Mouse (Mus musculus): ENCODE measurements around the gene Rbks. TPM values are rescaled to one million over a fixed set of nuclear protein-coding genes. Genes with fewer than 3 reads are reported as not detected.
"Not testable (repeated sequence)": the region's sequence is repeated elsewhere in the genome, so short reads cannot be mapped to it uniquely, and the experiment has no call there.

The Rbks gene
- total RNA-seq, 2 experiments from 2014 or later, result 1.4 to 2.0 TPM

- no peak for DNase-seq
- intact Hi-C loops (cut with DNase I), result no loop called here
Observed at GRCm38 (mm10) chr5:31680183-31680582, 17.2 kb downstream of the Rbks start.

GRCm38 (mm10) chr5:31678000-31678399 is 19.4 kb downstream of the Rbks start:
- intact Hi-C loops (cut with DNase I), result no loop called here
- no peak for DNase-seq

- no peak for DNase-seq
- intact Hi-C loops (cut with DNase I), result no loop called here
Observed at GRCm38 (mm10) chr5:31673431-31673830, 24.0 kb downstream of the Rbks start.

GRCm38 (mm10) chr5:31671137-31671536 is 26.3 kb downstream of the Rbks start:
- intact Hi-C loops (cut with DNase I), result no loop called here
- DNase-seq, result no peak

GRCm38 (mm10) chr5:31669984-31670383 is 27.4 kb downstream of the Rbks start:
- DNase-seq, result no peak
- intact Hi-C loops (cut with DNase I), result no loop called here

- no peak for DNase-seq
- intact Hi-C loops (cut with DNase I), result no loop called here
Observed at GRCm38 (mm10) chr5:31668325-31668968, 29.0 kb downstream of the Rbks start.

- intact Hi-C loops (cut with DNase I), result no loop called here
- no peak for DNase-seq
Observed at GRCm38 (mm10) chr5:31666176-31666575, 31.3 kb downstream of the Rbks start.

GRCm38 (mm10) chr5:31655688-31656190 is 41.7 kb downstream of the Rbks start:
- DNase-seq, result no peak
- intact Hi-C loops (cut with DNase I), result no loop called here

GRCm38 (mm10) chr5:31650518-31651288 is 46.7 kb downstream of the Rbks start:
- no peak for DNase-seq
- intact Hi-C loops (cut with DNase I), result no loop called here

- intact Hi-C loops (cut with DNase I), result no loop called here
Observed at GRCm38 (mm10) chr5:31647327-31647726, 50.1 kb downstream of the Rbks start.

GRCm38 (mm10) chr5:31646574-31646973 is 50.9 kb downstream of the Rbks start:
- DNase-seq, result no peak
- intact Hi-C loops (cut with DNase I), result no loop called here

More at GRCm38 (mm10) chr5:31647327-31647726, 50.1 kb downstream of the Rbks start:
- no peak for DNase-seq

- intact Hi-C loops (cut with DNase I), result no loop called here
- no peak for DNase-seq
Observed at GRCm38 (mm10) chr5:31645798-31646197, 51.6 kb downstream of the Rbks start.

- intact Hi-C loops (cut with DNase I), result no loop called here
- no peak for DNase-seq
Observed at GRCm38 (mm10) chr5:31644847-31645246, 52.6 kb downstream of the Rbks start.

- no peak for DNase-seq
- intact Hi-C loops (cut with DNase I), result no loop called here
Observed at GRCm38 (mm10) chr5:31644272-31644671, 53.2 kb downstream of the Rbks start.

- no peak for DNase-seq
- intact Hi-C loops (cut with DNase I), result no loop called here
Observed at GRCm38 (mm10) chr5:31642300-31642699, 55.1 kb downstream of the Rbks start.

- intact Hi-C loops (cut with DNase I), result no loop called here
Observed at GRCm38 (mm10) chr5:31640542-31640941, 56.9 kb downstream of the Rbks start.

GRCm38 (mm10) chr5:31636636-31637253 is 60.7 kb downstream of the Rbks start:
- intact Hi-C loops (cut with DNase I), result no loop called here
- DNase-seq, result no peak

More at GRCm38 (mm10) chr5:31640542-31640941, 56.9 kb downstream of the Rbks start:
- DNase-seq, result no peak

GRCm38 (mm10) chr5:31634679-31635078 is 62.7 kb downstream of the Rbks start:
- no peak for DNase-seq
- intact Hi-C loops (cut with DNase I), result no loop called here

GRCm38 (mm10) chr5:31634161-31634560 is 63.3 kb downstream of the Rbks start:
- intact Hi-C loops (cut with DNase I), result no loop called here
- DNase-seq, result no peak

- DNase-seq; intact Hi-C loops (cut with DNase I): not testable (repeated sequence)
Observed at GRCm38 (mm10) chr5:31631169-31631568, 66.3 kb downstream of the Rbks start.

- intact Hi-C loops (cut with DNase I), result no loop called here
- no peak for DNase-seq
Observed at GRCm38 (mm10) chr5:31630064-31630463, 67.4 kb downstream of the Rbks start.

GRCm38 (mm10) chr5:31628555-31628954 is 68.9 kb downstream of the Rbks start:
- DNase-seq, result no peak
- intact Hi-C loops (cut with DNase I), result no loop called here

All from left cerebral cortex, postnatal 4 days (tissue).